Mouse (Mus musculus): ENCODE results near the gene Ndufb11. TPM values are rescaled to one million over a fixed set of nuclear protein-coding genes. Genes with fewer than 3 reads are reported as not detected.

Gene Ndufb11
- polyA plus RNA-seq (2012; rRNA removed) (76.0 and 95.3 TPM in 2 replicates), polyA plus RNA-seq (2014; fragmentation: Nextera tagmentation; extraction: Ambion mirVana) (192 and 199 TPM in 2 replicates)

DNA sequence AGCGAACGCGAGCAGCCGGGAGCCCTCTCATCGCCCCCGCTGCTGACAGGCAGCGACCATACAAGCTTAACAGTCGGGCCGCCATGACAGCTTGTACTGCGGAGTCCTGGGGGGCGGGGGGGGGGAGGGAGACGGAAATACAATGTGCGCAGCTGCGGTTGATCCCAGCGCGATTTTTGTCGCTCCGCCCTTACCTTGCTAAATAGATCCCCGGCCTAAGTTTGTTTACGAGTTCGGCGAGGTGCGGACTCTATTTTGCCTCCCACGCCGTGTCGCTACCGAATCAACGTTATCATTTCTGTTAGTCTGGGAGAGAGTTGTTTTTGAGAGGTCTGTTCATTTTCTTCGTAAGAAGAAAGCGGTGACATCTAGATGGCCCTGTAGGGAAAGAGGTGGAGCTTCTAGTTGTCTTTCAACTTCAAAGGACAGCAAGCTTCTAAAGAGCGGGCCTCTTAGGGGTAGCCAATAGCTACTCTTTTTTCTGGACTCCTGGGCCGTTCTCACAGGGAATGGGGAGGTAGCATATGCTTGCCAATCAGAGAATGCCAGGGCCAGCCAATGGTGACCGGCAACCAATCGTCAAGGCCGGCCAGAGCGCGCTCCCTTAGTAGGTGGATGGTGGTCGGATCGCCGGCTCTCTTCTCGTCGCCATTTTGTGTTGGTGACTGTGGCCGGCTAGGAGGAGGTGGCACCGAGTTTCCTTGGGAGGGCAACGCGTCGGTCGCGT lies at the start of gene Ndufb11, which contains the start of gene Rbm10:
Gene Ndufb11 (minus strand): TSS at position 444 of the 727 bp plus-strand sequence.
Gene Rbm10 (plus strand): TSS at position 328 of the 727 bp plus-strand sequence.
- DNase-seq (ENCODE audit: low read depth in 3 of 3, low spot score in 3 of 3): peak; percentile 65 to 72 (median 70)
- 7% methylated on average over 48 of the region's 49 CpGs for WGBS (ENCODE audit: insufficient replicate concordance)
- Histone ChIP-seq H3K27ac (peak within 1 kb of the TSS; percentile 79), H3K4me2 (ENCODE audit: low read depth) (peak within 1 kb of the TSS; percentile 75), H3K9ac (replicated peaks) (peak within 1 kb of the TSS; percentile 88), H3K36me3 (replicated peaks; ENCODE audit: control insufficient read depth, insufficient read depth, low read depth) (peaks cover 26% of the 10 kb centered on the region), H3K9me3 (ENCODE audit: control insufficient read depth, low read length) (no peaks in the 10 kb centered on the region), H3K4me1 (replicated peaks; ENCODE audit: control insufficient read depth in 2 of 2, insufficient read depth in 2 of 2, low read length in 1 of 2) (peaks cover 0 to 6% of the 10 kb centered on the region in 2 experiments; a peak in 3 of 4 replicates), H3K27me3 (ENCODE audit: control insufficient read depth, insufficient read depth, low read length) (no peaks in the 10 kb centered on the region), H3K4me3 (ENCODE audit: insufficient read depth in 1 of 2, low read depth in 2 of 2, low read length in 2 of 2) (peak within 1 kb of the TSS; percentile 72 to 96)
- peak; percentile 98 for ATAC-seq (ENCODE audit: insufficient read depth)
- TF ChIP-seq CTCF (IDR thresholded peaks at IDR 0.05; ENCODE audit: low read depth) (no peak), EP300 (IDR thresholded peaks at IDR 0.05; ENCODE audit: low read depth) (0 out of 2 replicates have a peak, but pooled peaks have one; percentile 2)

DNA sequence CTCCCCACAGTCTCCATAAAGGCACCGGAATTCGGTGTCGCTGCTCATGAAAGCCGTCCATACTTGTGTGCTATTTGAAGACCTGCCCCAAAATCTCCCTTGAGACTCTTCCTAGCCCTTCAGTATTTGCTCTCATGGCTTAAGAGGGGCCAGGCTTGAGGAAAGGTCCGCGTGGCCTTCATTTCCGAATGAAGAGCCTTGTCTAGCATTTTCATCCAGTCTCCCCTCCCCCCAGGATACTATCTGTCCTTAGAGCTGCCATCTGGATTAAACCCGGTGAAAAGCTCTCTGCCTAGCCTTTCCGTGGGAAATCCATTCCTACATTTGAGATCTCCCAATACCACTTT lies 46.0 kb upstream of the Ndufb11 start:
- ATAC-seq (ENCODE audit: insufficient read depth) (peak; percentile 11; the same call in 1 of the 2 replicates), DNase-seq (ENCODE audit: low read depth in 3 of 3, low spot score in 3 of 3) (peak in 1 of 3 experiments; percentile 10)
- H3K4me3 ChIP-seq (ENCODE audit: insufficient read depth in 1 of 2, low read depth in 2 of 2, low read length in 2 of 2): peak overlapping the region; percentile 79 to 94
- H3K36me3 ChIP-seq (replicated peaks; ENCODE audit: control insufficient read depth, insufficient read depth, low read depth): peaks cover 2% of the 10 kb centered on the region
- no peaks in the 10 kb centered on the region for H3K27me3 ChIP-seq (ENCODE audit: control insufficient read depth, insufficient read depth, low read length)
- H3K27ac ChIP-seq: peak overlapping the region; percentile 63
- no peak for TF ChIP-seq EP300 (IDR thresholded peaks at IDR 0.05; ENCODE audit: low read depth)
- no peak for TF ChIP-seq CTCF (IDR thresholded peaks at IDR 0.05; ENCODE audit: low read depth)
- WGBS (ENCODE audit: insufficient replicate concordance): 8% methylated on average over 9 of the region's 9 CpGs
- H3K9ac ChIP-seq (replicated peaks): peak overlapping the region; percentile 81
- peaks cover 0 to 2% of the 10 kb centered on the region in 2 experiments; a peak in 1 of 4 replicates for H3K4me1 ChIP-seq (replicated peaks; ENCODE audit: control insufficient read depth in 2 of 2, insufficient read depth in 2 of 2, low read length in 1 of 2)
- H3K4me2 ChIP-seq (ENCODE audit: low read depth): peak overlapping the region; percentile 81
- H3K9me3 ChIP-seq (ENCODE audit: control insufficient read depth, low read length): no peaks in the 10 kb centered on the region

DNA sequence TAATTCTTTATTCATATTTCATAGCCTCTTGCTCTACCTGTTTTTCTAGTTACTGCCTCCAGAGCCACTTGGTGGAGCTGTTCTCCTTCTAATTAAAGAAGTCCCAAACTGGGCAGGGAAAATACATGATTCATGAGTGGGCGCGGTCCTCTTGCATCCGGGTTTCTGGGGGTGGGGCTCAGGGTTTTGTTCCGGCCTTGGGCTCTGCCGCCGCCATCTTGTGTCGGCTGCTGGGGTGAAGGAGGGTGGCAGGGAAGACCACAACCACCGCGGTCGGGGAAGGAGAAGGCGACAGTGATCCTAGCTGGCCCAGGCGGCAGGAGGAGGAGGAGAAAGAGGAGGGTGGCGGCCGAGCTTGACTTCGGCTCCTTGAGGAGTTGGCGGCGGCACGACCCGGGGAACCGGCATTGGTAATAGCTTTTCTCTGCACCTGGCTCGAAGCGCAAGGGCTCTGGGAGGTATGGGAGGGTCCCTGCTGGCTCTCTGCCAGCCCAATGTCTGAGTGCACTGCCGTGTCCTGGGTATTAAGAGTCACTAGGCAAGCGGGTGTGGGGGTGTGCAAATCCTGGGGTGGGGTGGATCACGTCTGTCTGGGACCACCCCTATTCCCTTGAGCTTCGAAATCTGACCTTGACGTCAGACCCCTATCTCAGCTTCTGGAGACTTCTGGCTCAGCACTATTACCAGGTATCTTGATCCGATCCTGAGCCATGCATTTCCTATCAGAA lies 45.5 kb upstream of the Ndufb11 start:
- peaks cover 2% of the 10 kb centered on the region; the same call in 1 of the 2 replicates for H3K36me3 ChIP-seq (replicated peaks; ENCODE audit: control insufficient read depth, insufficient read depth, low read depth)
- TF ChIP-seq EP300 (IDR thresholded peaks at IDR 0.05; ENCODE audit: low read depth) (no peak), CTCF (IDR thresholded peaks at IDR 0.05; ENCODE audit: low read depth) (peak; percentile 67)
- no peaks in the 10 kb centered on the region for H3K9me3 ChIP-seq (ENCODE audit: control insufficient read depth, low read length)
- peak overlapping the region; percentile 79 to 94 for H3K4me3 ChIP-seq (ENCODE audit: insufficient read depth in 1 of 2, low read depth in 2 of 2, low read length in 2 of 2)
- peak overlapping the region; percentile 63 for H3K27ac ChIP-seq
- H3K9ac ChIP-seq (replicated peaks): peak overlapping the region; percentile 81
- H3K4me2 ChIP-seq (ENCODE audit: low read depth): peak overlapping the region; percentile 81
- 4% methylated on average over 25 of the region's 28 CpGs for WGBS (ENCODE audit: insufficient replicate concordance)
- peaks cover 0 to 2% of the 10 kb centered on the region in 2 experiments; a peak in 1 of 4 replicates for H3K4me1 ChIP-seq (replicated peaks; ENCODE audit: control insufficient read depth in 2 of 2, insufficient read depth in 2 of 2, low read length in 1 of 2)
- ATAC-seq (ENCODE audit: insufficient read depth) (peak; percentile 83), DNase-seq (ENCODE audit: low read depth in 3 of 3, low spot score in 3 of 3) (peak; percentile 79 to 88 (median 84))
- no peaks in the 10 kb centered on the region for H3K27me3 ChIP-seq (ENCODE audit: control insufficient read depth, insufficient read depth, low read length)

- Histone ChIP-seq H3K4me1 (replicated peaks; ENCODE audit: control insufficient read depth in 2 of 2, insufficient read depth in 2 of 2, low read length in 1 of 2) (peaks cover 0 to 2% of the 10 kb centered on the region in 2 experiments; a peak in 1 of 4 replicates), H3K9ac (replicated peaks) (no peak overlapping the region), H3K27ac (no peak overlapping the region), H3K27me3 (ENCODE audit: control insufficient read depth, insufficient read depth, low read length) (no peaks in the 10 kb centered on the region), H3K36me3 (replicated peaks; ENCODE audit: control insufficient read depth, insufficient read depth, low read depth) (peaks cover 2% of the 10 kb centered on the region; the same call in 1 of the 2 replicates), H3K9me3 (ENCODE audit: control insufficient read depth, low read length) (no peaks in the 10 kb centered on the region), H3K4me2 (ENCODE audit: low read depth) (peak overlapping the region; percentile 11; the same call in 1 of the 2 replicates), H3K4me3 (ENCODE audit: insufficient read depth in 1 of 2, low read depth in 2 of 2, low read length in 2 of 2) (no peak overlapping the region)
- DNase-seq (ENCODE audit: low read depth in 3 of 3, low spot score in 3 of 3) (no peak), ATAC-seq (ENCODE audit: insufficient read depth) (no peak)
- TF ChIP-seq EP300 (IDR thresholded peaks at IDR 0.05; ENCODE audit: low read depth): no peak
- no peak for TF ChIP-seq CTCF (IDR thresholded peaks at IDR 0.05; ENCODE audit: low read depth)
- WGBS (ENCODE audit: insufficient replicate concordance): 18% methylated on average over 5 of the region's 5 CpGs
These were observed 44.9 kb upstream of the Ndufb11 start for GRCm38 (mm10) chrX:20662317-20662715.
